Mouse (Mus musculus): ENCODE measurements around the gene Olfr1431.
"Not testable (repeated sequence)": the region's sequence is repeated elsewhere in the genome, so short reads cannot be mapped to it uniquely, and the experiment has no call there.

Olfr1431 gene

GRCm38 (mm10) chr19:12200334-12200733 is at the start of gene Olfr1431:
TSS of gene Olfr1431 (plus strand) at chr19:12200634.
- DNase-seq (ENCODE audit: low read depth) = no peak

- DNase-seq (ENCODE audit: low read depth) = not testable (repeated sequence)
Observed at GRCm38 (mm10) chr19:12170062-12170599, 30.3 kb upstream of the Olfr1431 start, which contains the start of gene Olfr1555-ps1. TSS of gene Olfr1555-ps1 (minus strand) at chr19:12170112.

GRCm38 (mm10) chr19:12175431-12175830 is 25.0 kb upstream of the Olfr1431 start:
- not testable (repeated sequence) for DNase-seq (ENCODE audit: low read depth)

- DNase-seq (ENCODE audit: low read depth) = not testable (repeated sequence)
Observed at GRCm38 (mm10) chr19:12199076-12199475, 1.4 kb upstream of the Olfr1431 start.

- DNase-seq (ENCODE audit: low read depth) = not testable (repeated sequence)
Observed at GRCm38 (mm10) chr19:12232496-12232895, 32.1 kb downstream of the Olfr1431 start, which contains the start of gene Olfr1432. TSS of gene Olfr1432 (minus strand) at chr19:12232596.

- no peak for DNase-seq (ENCODE audit: low read depth)
Observed at GRCm38 (mm10) chr19:12241559-12241958, 41.1 kb downstream of the Olfr1431 start, which contains the start of gene Olfr262. TSS of gene Olfr262 (minus strand) at chr19:12241659.

- no peak for DNase-seq (ENCODE audit: low read depth)
Observed at GRCm38 (mm10) chr19:12260732-12261131, 60.3 kb downstream of the Olfr1431 start, which contains the start of gene Olfr235. TSS of gene Olfr235 (plus strand) at chr19:12261032.

All from naive thymus-derived CD4-positive, alpha-beta T cell, adult 2 months (primary cell).